Mouse (Mus musculus): ENCODE results near the gene Gm10799. TPM values are rescaled to one million over a fixed set of nuclear protein-coding genes. Genes with fewer than 3 reads are reported as not detected.
"Not testable (repeated sequence)": the region's sequence is repeated elsewhere in the genome, so short reads cannot be mapped to it uniquely, and the experiment has no call there.

Gm10799 gene
- polyA plus RNA-seq, 1 experiment from 2014 or later: not detected

GRCm38 (mm10) chr2:104097396-104097795, 29.0 kb upstream of the Gm10799 start:
- not testable (repeated sequence) for H3K36me3 ChIP-seq; H3K9ac ChIP-seq; H3K27me3 ChIP-seq; H3K4me3 ChIP-seq; ATAC-seq (ENCODE audit: insufficient number of reproducible peaks, insufficient read depth, low FRiP score, low TSS enrichment, low read depth); H3K9me3 ChIP-seq; H3K27ac ChIP-seq; H3K4me2 ChIP-seq
- WGBS: 97% methylated on average over 4 of the region's 4 CpGs
- H3K4me1 ChIP-seq: peaks cover 15% of the 10 kb centered on the region

GRCm38 (mm10) chr2:104096796-104097195, 28.4 kb upstream of the Gm10799 start:
- not testable (repeated sequence) for H3K9ac ChIP-seq; H3K27ac ChIP-seq; H3K4me3 ChIP-seq; ATAC-seq (ENCODE audit: insufficient number of reproducible peaks, insufficient read depth, low FRiP score, low TSS enrichment, low read depth); H3K9me3 ChIP-seq; H3K36me3 ChIP-seq; H3K27me3 ChIP-seq
- peak overlapping the region; percentile 74; the same call in 1 of the 2 replicates for H3K4me2 ChIP-seq
- 54% methylated on average over 1 of the region's 1 CpGs for WGBS
- H3K4me1 ChIP-seq: peaks cover 15% of the 10 kb centered on the region

- no peaks in the 10 kb centered on the region for H3K36me3 ChIP-seq
Observed at GRCm38 (mm10) chr2:104096256-104096655, 27.9 kb upstream of the Gm10799 start.

GRCm38 (mm10) chr2:104095741-104096213, 27.4 kb upstream of the Gm10799 start, which contains the start of gene Cd59a:
Gene Cd59a, plus strand, starts transcription at chr2:104095801.
- WGBS: 2% methylated on average over 15 of the region's 15 CpGs
- peak within 1 kb of the TSS; percentile 71 for H3K27ac ChIP-seq
- H3K27me3 ChIP-seq: no peaks in the 10 kb centered on the region
- peak within 1 kb of the TSS; percentile 53 for H3K4me3 ChIP-seq
- H3K4me2 ChIP-seq: peak within 1 kb of the TSS; percentile 74
- no peaks in the 10 kb centered on the region for H3K36me3 ChIP-seq
- peak; percentile 85 for ATAC-seq (ENCODE audit: insufficient number of reproducible peaks, insufficient read depth, low FRiP score, low TSS enrichment, low read depth)
- peaks cover 15% of the 10 kb centered on the region for H3K4me1 ChIP-seq
- no peaks in the 10 kb centered on the region for H3K9me3 ChIP-seq
- peak within 1 kb of the TSS; percentile 74 for H3K9ac ChIP-seq

More at GRCm38 (mm10) chr2:104096256-104096655, 27.9 kb upstream of the Gm10799 start:
- H3K27ac ChIP-seq: peak overlapping the region; percentile 71
- H3K9ac ChIP-seq: peak overlapping the region; percentile 74
- peak overlapping the region; percentile 53 for H3K4me3 ChIP-seq
- ATAC-seq (ENCODE audit: insufficient number of reproducible peaks, insufficient read depth, low FRiP score, low TSS enrichment, low read depth): no peak
- peak overlapping the region; percentile 74 for H3K4me2 ChIP-seq
- H3K27me3 ChIP-seq: no peaks in the 10 kb centered on the region
- peaks cover 15% of the 10 kb centered on the region for H3K4me1 ChIP-seq
- 33% methylated on average over 10 of the region's 10 CpGs for WGBS
- H3K9me3 ChIP-seq: no peaks in the 10 kb centered on the region

- H3K9ac ChIP-seq: no peak overlapping the region
- H3K27me3 ChIP-seq: no peaks in the 10 kb centered on the region
- H3K27ac ChIP-seq: no peak overlapping the region
- H3K4me3 ChIP-seq: no peak overlapping the region
- no peaks in the 10 kb centered on the region for H3K9me3 ChIP-seq
- ATAC-seq (ENCODE audit: insufficient number of reproducible peaks, insufficient read depth, low FRiP score, low TSS enrichment, low read depth): no peak
- H3K4me2 ChIP-seq: no peak overlapping the region
- WGBS: 82% methylated on average over 2 of the region's 2 CpGs
- peaks cover 8% of the 10 kb centered on the region; the same call in 1 of the 2 replicates for H3K4me1 ChIP-seq
- no peaks in the 10 kb centered on the region for H3K36me3 ChIP-seq
Observed at GRCm38 (mm10) chr2:104093305-104093704, 25.0 kb upstream of the Gm10799 start.

GRCm38 (mm10) chr2:104087562-104087961, 19.2 kb upstream of the Gm10799 start:
- ATAC-seq (ENCODE audit: insufficient number of reproducible peaks, insufficient read depth, low FRiP score, low TSS enrichment, low read depth); H3K4me3 ChIP-seq; H3K36me3 ChIP-seq; H3K4me1 ChIP-seq; H3K9ac ChIP-seq; H3K4me2 ChIP-seq; H3K27me3 ChIP-seq; H3K27ac ChIP-seq; H3K9me3 ChIP-seq: not testable (repeated sequence)
- WGBS: 95% methylated on average over 1 of the region's 1 CpGs

GRCm38 (mm10) chr2:104084027-104084426, 15.7 kb upstream of the Gm10799 start:
- H3K9ac ChIP-seq; H3K4me2 ChIP-seq; H3K27ac ChIP-seq; H3K27me3 ChIP-seq; H3K4me3 ChIP-seq; H3K9me3 ChIP-seq; H3K36me3 ChIP-seq; ATAC-seq (ENCODE audit: insufficient number of reproducible peaks, insufficient read depth, low FRiP score, low TSS enrichment, low read depth); H3K4me1 ChIP-seq: not testable (repeated sequence)

GRCm38 (mm10) chr2:104082474-104082873, 14.1 kb upstream of the Gm10799 start:
- Histone ChIP-seq H3K4me1 (no peaks in the 10 kb centered on the region), H3K27ac (no peak overlapping the region), H3K9me3 (no peaks in the 10 kb centered on the region), H3K27me3 (no peaks in the 10 kb centered on the region), H3K4me3 (no peak overlapping the region), H3K4me2 (no peak overlapping the region), H3K9ac (no peak overlapping the region), H3K36me3 (no peaks in the 10 kb centered on the region)
- ATAC-seq (ENCODE audit: insufficient number of reproducible peaks, insufficient read depth, low FRiP score, low TSS enrichment, low read depth): no peak

GRCm38 (mm10) chr2:104081436-104082050, 13.2 kb upstream of the Gm10799 start:
- not testable (repeated sequence) for H3K4me1 ChIP-seq; ATAC-seq (ENCODE audit: insufficient number of reproducible peaks, insufficient read depth, low FRiP score, low TSS enrichment, low read depth); H3K4me2 ChIP-seq; H3K9me3 ChIP-seq; H3K27ac ChIP-seq; H3K36me3 ChIP-seq; H3K9ac ChIP-seq; H3K27me3 ChIP-seq; H3K4me3 ChIP-seq
- WGBS: 80% methylated on average over 1 of the region's 1 CpGs

GRCm38 (mm10) chr2:104078285-104078684, 9.9 kb upstream of the Gm10799 start:
- 72% methylated on average over 5 of the region's 5 CpGs for WGBS
- H3K4me3 ChIP-seq; ATAC-seq (ENCODE audit: insufficient number of reproducible peaks, insufficient read depth, low FRiP score, low TSS enrichment, low read depth): not testable (repeated sequence)

GRCm38 (mm10) chr2:104069704-104070185, 1.4 kb upstream of the Gm10799 start, which contains the start of gene Cd59b:
Gene Cd59b, plus strand, starts transcription at chr2:104069849.
- Histone ChIP-seq H3K9ac (peak within 1 kb of the TSS; percentile 65), H3K9me3 (0 out of 2 replicates have a peak, but pooled peaks cover 6% of the 10 kb centered on the region), H3K27me3 (no peaks in the 10 kb centered on the region), H3K4me1 (peaks cover 10% of the 10 kb centered on the region; the same call in 1 of the 2 replicates), H3K4me3 (peak within 1 kb of the TSS; percentile 46), H3K4me2 (peak within 1 kb of the TSS; percentile 62), H3K27ac (peak within 1 kb of the TSS; percentile 64), H3K36me3 (peaks cover 6% of the 10 kb centered on the region; the same call in 1 of the 2 replicates)
- peak; percentile 84 for ATAC-seq (ENCODE audit: insufficient number of reproducible peaks, insufficient read depth, low FRiP score, low TSS enrichment, low read depth)
- 5% methylated on average over 13 of the region's 13 CpGs for WGBS

More at GRCm38 (mm10) chr2:104078285-104078684, 9.9 kb upstream of the Gm10799 start:
- not testable (repeated sequence) for H3K4me1 ChIP-seq, H3K36me3 ChIP-seq, H3K9ac ChIP-seq, H3K27ac ChIP-seq, H3K9me3 ChIP-seq, H3K27me3 ChIP-seq, H3K4me2 ChIP-seq

GRCm38 (mm10) chr2:104065526-104065925, 2.8 kb downstream of the Gm10799 start, which contains the start of gene Gm10912:
Gene Gm10912, plus strand, starts transcription at chr2:104065826.
- 85% methylated on average over 6 of the region's 6 CpGs for WGBS
- not testable (repeated sequence) for H3K9me3 ChIP-seq; H3K27me3 ChIP-seq; H3K4me3 ChIP-seq; ATAC-seq (ENCODE audit: insufficient number of reproducible peaks, insufficient read depth, low FRiP score, low TSS enrichment, low read depth); H3K9ac ChIP-seq; H3K4me2 ChIP-seq; H3K4me1 ChIP-seq; H3K27ac ChIP-seq
- peaks cover 13% of the 10 kb centered on the region for H3K36me3 ChIP-seq
